Mouse (Mus musculus) gastrocnemius, adult 2 months (tissue): ENCODE data around the gene Sapcd2. TPM values are rescaled to one million over a fixed set of nuclear protein-coding genes. Genes with fewer than 3 reads are reported as not detected.
A peak's percentile ranks its signal among the peaks of the same experiment; 100 is the strongest.
"Not testable (repeated sequence)": the region's sequence is repeated elsewhere in the genome, so short reads cannot be mapped to it uniquely, and the experiment has no call there.

Experiments used
- DNase-seq: peaks from one replicate; pipeline ENCODE4 v3.0.0; 2022
- H3K27ac ChIP-seq: fragments of 200-600 bp; 2 replicates; pipeline ENCODE4 v1.8.1; 2022; ENCODE audit warnings: mild to moderate bottlenecking
- H3K4me3 ChIP-seq: fragments of 200-600 bp; 2 replicates; pipeline ENCODE4 v1.8.1; 2022; ENCODE audit warnings: mild to moderate bottlenecking, moderate library complexity
- CTCF ChIP-seq: fragments of 200-600 bp; IDR thresholded peaks from 2 replicates; pipeline ENCODE4 v1.8.1; 2022; ENCODE audit warnings: antibody characterized with exemption, mild to moderate bottlenecking, moderate library complexity
- intact Hi-C: fragments of 180-260 bp; cut with DNase I; formaldehyde crosslinking; loops from one replicate; pipeline ENCODE4 v1.15.1; 2025
- total RNA-seq, 2 experiments: library from RNA; stranded (reverse); gene quantifications; 2 replicates each; pipeline ENCODE4 v1.2.3; 2021

Sapcd2 gene
- total RNA-seq, 2 experiments from 2014 or later = not detected

- H3K27ac ChIP-seq, intact Hi-C loops, H3K4me3 ChIP-seq, DNase-seq: not testable (repeated sequence)
- peak; percentile 50 for TF ChIP-seq CTCF
These were observed 41.3 kb downstream of the Sapcd2 start for GRCm38 (mm10) chr2:25413436-25413835.

DNA sequence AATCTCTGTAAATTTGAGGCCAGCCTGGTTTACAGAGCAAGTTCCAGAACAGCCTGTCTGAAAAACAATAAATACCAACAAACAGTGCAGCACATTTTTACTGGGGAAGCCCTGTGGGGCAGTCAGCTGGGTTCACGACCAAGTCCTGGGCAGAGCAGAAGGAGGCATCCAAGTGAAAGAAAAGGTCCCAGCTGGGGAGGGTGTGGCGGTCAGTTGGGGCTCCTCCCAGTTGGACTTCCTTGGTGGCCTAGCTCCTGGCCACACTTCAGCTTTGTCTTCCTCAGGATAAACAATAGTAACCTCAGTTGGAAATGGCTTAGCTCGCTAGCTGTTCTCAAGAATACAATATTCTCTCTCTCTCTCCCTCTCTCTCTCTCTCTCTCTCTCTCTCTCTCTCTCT, 45.3 kb downstream of the Sapcd2 start:
- Histone ChIP-seq H3K27ac (0 out of 2 replicates have a peak overlapping the region, but pooled peaks have one; percentile 24), H3K4me3 (no peak overlapping the region)
- intact Hi-C loops = no loop called here
- peak; percentile 54 for DNase-seq
- TF ChIP-seq CTCF = no peak

DNA sequence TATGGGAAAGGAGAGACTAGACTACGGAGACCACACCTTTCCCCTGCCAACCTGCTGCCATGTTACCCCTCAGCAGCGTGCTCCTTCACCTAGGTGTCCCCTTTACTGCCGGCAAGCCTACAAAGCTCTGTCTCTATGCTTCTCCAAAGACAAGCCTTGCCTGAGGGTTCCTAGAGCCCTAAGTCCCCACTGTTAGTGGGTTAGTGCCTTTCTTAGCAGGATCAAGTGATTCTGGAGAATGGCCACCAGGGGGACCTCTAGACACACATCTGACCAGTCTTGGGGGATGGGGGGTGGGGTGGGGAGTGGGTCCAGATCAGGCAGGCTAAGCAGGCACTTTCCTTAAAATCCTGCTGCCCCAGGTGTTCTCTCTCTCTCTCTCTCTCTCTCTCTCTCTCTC, 49.8 kb downstream of the Sapcd2 start:
- no peak overlapping the region for H3K4me3 ChIP-seq
- no peak for DNase-seq
- intact Hi-C loops = loop anchor here (1.0 to 5.0 kb wide), 2 partner anchors 61 to 130 kb away; no protein-coding TSS in a partner anchor

DNA sequence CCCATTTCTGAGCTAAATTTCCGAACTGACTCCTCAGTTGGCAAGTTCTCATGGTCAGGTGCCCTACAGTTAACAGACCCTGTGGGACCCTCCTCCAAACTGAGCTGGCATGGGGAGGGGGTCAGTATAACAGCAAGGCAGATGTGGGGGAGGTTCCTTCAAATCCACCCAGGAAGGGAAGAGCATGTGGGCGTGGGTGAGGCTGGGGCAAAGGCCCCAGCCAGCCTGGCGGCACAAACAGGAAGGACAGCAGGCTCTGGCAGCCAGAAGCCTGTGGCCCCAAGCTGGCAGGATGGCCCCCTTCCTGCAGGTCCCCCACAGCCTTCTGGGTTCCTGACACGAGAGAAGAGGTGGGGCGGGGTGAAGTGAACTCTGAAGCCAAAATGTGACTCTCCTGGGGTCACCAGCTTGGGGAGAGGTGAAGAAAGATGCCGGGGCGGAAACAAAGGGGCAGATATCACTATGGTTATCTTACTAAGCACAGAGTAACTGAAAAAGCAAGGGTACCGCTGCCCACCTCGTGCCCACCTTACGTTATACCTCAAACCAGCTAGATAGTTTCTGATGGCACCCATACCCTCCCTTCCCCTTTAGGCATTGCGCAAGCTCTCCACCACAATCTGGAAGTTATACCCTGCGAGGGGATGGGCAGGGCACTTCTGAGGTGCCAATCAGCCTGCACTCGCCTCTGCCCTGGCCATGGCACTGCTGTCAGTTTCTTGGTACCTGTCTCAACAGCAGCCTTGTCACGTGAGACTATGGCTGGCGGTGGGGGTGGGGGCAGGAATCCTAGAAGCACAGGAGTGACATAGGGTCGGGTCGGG, 50.7 kb downstream of the Sapcd2 start, which contains the start of gene Fut7:
Gene Fut7 (plus strand): TSS at position 681 of the 824 bp plus-strand sequence.
- Histone ChIP-seq H3K4me3 (no peak within 1 kb of the TSS), H3K27ac (peak within 1 kb of the TSS; percentile 43; the same call in 1 of the 2 replicates)
- TF ChIP-seq CTCF = no peak
- intact Hi-C loops = loop anchor here (1.0 to 5.0 kb wide), 2 partner anchors 61 to 130 kb away; no protein-coding TSS in a partner anchor
- no peak for DNase-seq

More for the DNA sequence above, 49.8 kb downstream of the Sapcd2 start:
- no peak overlapping the region for H3K27ac ChIP-seq
- peak; percentile 63 for TF ChIP-seq CTCF

GRCm38 (mm10) chr2:25423626-25424025, 51.5 kb downstream of the Sapcd2 start:
- no peak for TF ChIP-seq CTCF
- no peak overlapping the region for H3K27ac ChIP-seq
- DNase-seq = no peak
- intact Hi-C loops = loop anchor here (5.0 kb wide), 1 partner anchor 129 kb away; no protein-coding TSS in a partner anchor
- H3K4me3 ChIP-seq = no peak overlapping the region

GRCm38 (mm10) chr2:25425481-25425880, 53.4 kb downstream of the Sapcd2 start:
- no peak overlapping the region for H3K27ac ChIP-seq
- intact Hi-C loops = no loop called here
- DNase-seq = no peak
- H3K4me3 ChIP-seq = no peak overlapping the region
- TF ChIP-seq CTCF = no peak

- H3K27ac ChIP-seq = peak overlapping the region; percentile 44; the same call in 1 of the 2 replicates
- intact Hi-C loops = loop anchor here (2.0 kb wide), 1 partner anchor 50 kb away; no protein-coding TSS in a partner anchor
- no peak overlapping the region for H3K4me3 ChIP-seq
- peak; percentile 77 for TF ChIP-seq CTCF
- peak; percentile 77 for DNase-seq
These were observed 54.6 kb downstream of the Sapcd2 start for GRCm38 (mm10) chr2:25426721-25427191.

DNA sequence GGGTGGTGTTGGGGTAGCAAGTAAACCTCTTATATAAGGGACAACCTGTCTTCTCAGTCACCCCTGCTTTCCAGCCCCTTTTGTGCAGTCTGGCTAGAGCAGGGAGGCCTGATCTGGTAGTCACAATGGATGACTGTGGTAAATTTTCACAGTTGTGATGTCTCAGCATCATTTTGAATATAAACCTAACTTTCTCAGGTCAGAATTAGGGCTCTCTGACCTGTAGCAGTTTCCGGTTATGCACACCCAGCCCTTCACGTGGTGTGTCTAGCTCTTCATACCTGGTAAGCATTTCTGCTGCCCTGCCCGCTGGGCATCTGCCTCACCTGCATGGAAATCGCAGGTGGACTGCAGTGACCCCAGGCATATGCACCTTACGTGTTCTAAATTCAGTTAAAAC, 55.1 kb downstream of the Sapcd2 start:
- Histone ChIP-seq H3K4me3 (no peak overlapping the region), H3K27ac (no peak overlapping the region)
- peak; percentile 13 for DNase-seq
- intact Hi-C loops = loop anchor here (2.0 kb wide), 1 partner anchor 50 kb away; no protein-coding TSS in a partner anchor
- no peak for TF ChIP-seq CTCF

Other genes with a start within 250 kb of the Sapcd2 start
- 1 to 10 TPM; 4.0 to 5.2 TPM for gene Nrarp, start 191.6 kb upstream of the Sapcd2 start, total RNA-seq
- gene Tor4a, start 175.4 kb upstream of the Sapcd2 start, total RNA-seq = 1 to 10 TPM in 1 of 2 experiments, under 1 TPM in 1; 0.59 to 1.0 TPM
- 10 to 100 TPM; 22.3 to 23.1 TPM for gene Nelfb, start 160.8 kb upstream of the Sapcd2 start, total RNA-seq
- gene Stpg3, start 157.7 kb upstream of the Sapcd2 start, total RNA-seq = not detected
- not detected for gene Fam166a, start 153.6 kb upstream of the Sapcd2 start, total RNA-seq
- 100 to 1,000 TPM; 185 to 269 TPM for gene Tubb4b, start 147.6 kb upstream of the Sapcd2 start, total RNA-seq
- gene Slc34a3, start 138.0 kb upstream of the Sapcd2 start, total RNA-seq = not detected
- not detected for gene Rnf224, start 135.5 kb upstream of the Sapcd2 start, total RNA-seq
- under 1 TPM; 0.39 to 0.56 TPM for gene Rnf208, start 130.1 kb upstream of the Sapcd2 start, total RNA-seq
- not detected for gene Cysrt1, start 129.9 kb upstream of the Sapcd2 start, total RNA-seq
- 1 to 10 TPM in 1 of 2 experiments, under 1 TPM in 1; 0.86 to 1.2 TPM for gene AL732309.1, start 125.5 kb upstream of the Sapcd2 start, total RNA-seq
- 10 to 100 TPM; 11.4 to 12.6 TPM for gene Tmem203, start 116.9 kb upstream of the Sapcd2 start, total RNA-seq
- 1 to 10 TPM; 3.1 to 3.5 TPM for gene Tprn, start 109.7 kb upstream of the Sapcd2 start, total RNA-seq
- gene Ssna1, start 99.9 kb upstream of the Sapcd2 start, total RNA-seq = 10 to 100 TPM; 28.0 to 35.5 TPM
- 10 to 100 TPM; 29.7 to 32.3 TPM for gene Anapc2, start 99.8 kb upstream of the Sapcd2 start, total RNA-seq
- gene Tmem210, start 84.2 kb upstream of the Sapcd2 start, total RNA-seq = not detected
- not detected for gene Lrrc26, start 82.4 kb upstream of the Sapcd2 start, total RNA-seq
- gene Grin1, start 53.1 kb upstream of the Sapcd2 start, total RNA-seq = not detected
- gene Man1b1, start 40.0 kb upstream of the Sapcd2 start, total RNA-seq = 10 to 100 TPM; 12.9 to 16.0 TPM
- 10 to 100 TPM; 14.0 to 16.5 TPM for gene Dpp7, start 16.0 kb upstream of the Sapcd2 start, total RNA-seq
- gene Uap1l1, start 6.6 kb upstream of the Sapcd2 start, total RNA-seq = 1 to 10 TPM; 4.3 to 5.4 TPM
- 1 to 10 TPM; 6.5 to 8.8 TPM for gene Entpd2, start 23.6 kb downstream of the Sapcd2 start, total RNA-seq
- 10 to 100 TPM; 14.9 to 16.9 TPM for gene Npdc1, start 27.0 kb downstream of the Sapcd2 start, total RNA-seq
- not detected for gene Fut7, start 50.9 kb downstream of the Sapcd2 start, total RNA-seq
- gene Abca2, start 56.4 kb downstream of the Sapcd2 start, total RNA-seq = 10 to 100 TPM; 15.1 to 15.3 TPM
- gene Clic3, start 84.5 kb downstream of the Sapcd2 start, total RNA-seq = 1 to 10 TPM in 1 of 2 experiments, under 1 TPM in 1; 0.31 to 1.1 TPM
- gene Paxx, start 88.8 kb downstream of the Sapcd2 start, total RNA-seq = 10 to 100 TPM; 13.6 to 14.4 TPM
- not detected for gene Ptgds, start 97.7 kb downstream of the Sapcd2 start, total RNA-seq
- gene Lcn12, start 121.6 kb downstream of the Sapcd2 start, total RNA-seq = not detected
- gene Fbxw5, start 128.4 kb downstream of the Sapcd2 start, total RNA-seq = 10 to 100 TPM; 76.9 to 88.4 TPM
- gene C8g, start 129.4 kb downstream of the Sapcd2 start, total RNA-seq = 1 to 10 TPM; 1.1 to 1.6 TPM
- gene Traf2, start 174.6 kb downstream of the Sapcd2 start, total RNA-seq = 10 to 100 TPM; 12.4 to 13.1 TPM
- gene Edf1, start 185.5 kb downstream of the Sapcd2 start, total RNA-seq = 100 to 1,000 TPM; 152 to 179 TPM
- 1 to 10 TPM; 1.6 to 4.0 TPM for gene Mamdc4, start 202.5 kb downstream of the Sapcd2 start, total RNA-seq
- 10 to 100 TPM; 52.7 to 64.7 TPM for gene Phpt1, start 202.9 kb downstream of the Sapcd2 start, total RNA-seq
- not detected for gene Ajm1, start 209.4 kb downstream of the Sapcd2 start, total RNA-seq
- 10 to 100 TPM; 85.6 to 95.2 TPM for gene Rabl6, start 236.2 kb downstream of the Sapcd2 start, total RNA-seq
- gene Ccdc183, start 245.4 kb downstream of the Sapcd2 start, total RNA-seq = not detected
- gene Tmem141, start 249.7 kb downstream of the Sapcd2 start, total RNA-seq = 10 to 100 TPM; 14.9 to 15.1 TPM